Mouse (Mus musculus) neural tube, embryonic 11.5 days (tissue): ENCODE data around the gene Rgs9. TPM values are rescaled to one million over a fixed set of nuclear protein-coding genes. Genes with fewer than 3 reads are reported as not detected.

Experiments used
- ATAC-seq: fragments of 200-750 bp; cut with Nextera tagmentation; 2 replicates; pipeline ENCODE4 v1.8.0; 2017; ENCODE audit warnings: moderate number of reproducible peaks, mild to moderate bottlenecking, moderate TSS enrichment, moderate library complexity; ENCODE audit not compliant: insufficient read depth, low FRiP score, low TSS enrichment
- DNase-seq: peaks from one replicate; pipeline ENCODE4 v3.0.0-alpha.2; 2015; ENCODE audit warnings: low spot score
- H3K27ac ChIP-seq: fragments of 300-500 bp; sonication (generic); 2 replicates; pipeline ENCODE4 v1.5.1; 2014; ENCODE audit warnings: low read depth, mild to moderate bottlenecking, low read length
- H3K27me3 ChIP-seq: fragments of 300-500 bp; sonication (generic); 2 replicates; pipeline ENCODE4 v1.6.1; 2014; ENCODE audit warnings: mild to moderate bottlenecking, low read length, mixed read lengths; ENCODE audit not compliant: control insufficient read depth, insufficient read depth
- H3K36me3 ChIP-seq: fragments of 300-500 bp; sonication (generic); 2 replicates; pipeline ENCODE4 v1.6.1; 2014; ENCODE audit warnings: mild to moderate bottlenecking, low read length, moderate library complexity, mixed read lengths; ENCODE audit not compliant: control insufficient read depth, insufficient read depth
- H3K4me1 ChIP-seq: fragments of 300-500 bp; sonication (generic); 2 replicates; pipeline ENCODE4 v1.6.1; 2014; ENCODE audit warnings: low read length, mixed read lengths; ENCODE audit not compliant: control insufficient read depth, insufficient read depth
- H3K4me2 ChIP-seq: fragments of 300-500 bp; sonication (generic); 2 replicates; pipeline ENCODE4 v1.6.1; 2014; ENCODE audit warnings: low read depth, mild to moderate bottlenecking, moderate library complexity
- H3K4me3 ChIP-seq: fragments of 300-500 bp; sonication (generic); 2 replicates; pipeline ENCODE4 v1.5.1; 2014; ENCODE audit warnings: low read depth, low read length
- H3K9ac ChIP-seq: fragments of 300-500 bp; sonication (generic); 2 replicates; pipeline ENCODE4 v1.6.1; 2014; ENCODE audit warnings: mild to moderate bottlenecking, low read length
- H3K9me3 ChIP-seq: fragments of 300-500 bp; sonication (generic); 2 replicates; pipeline ENCODE4 v1.6.1; 2016; ENCODE audit warnings: low read length; ENCODE audit not compliant: control insufficient read depth
- WGBS: fragments of 180-500 bp; shearing (Covaris S2); extraction: QIAGEN DNeasy Blood & Tissue Kit; methylation state at CpG from one replicate; pipeline ENCODE4 v1.1.7; 2014; 5-methylcytosine and 5-hydroxymethylcytosine counted together
- polyA plus RNA-seq: library from polyadenylated mRNA; unstranded; fragments of >200 nt; fragmentation: Nextera tagmentation; extraction: Ambion mirVana; gene quantifications from 2 replicates; pipeline ENCODE4 v1.2.1, GENCODE M21; 2014

The Rgs9 gene
- polyA plus RNA-seq, 1 experiment from 2014 or later = 1.1 TPM

DNA sequence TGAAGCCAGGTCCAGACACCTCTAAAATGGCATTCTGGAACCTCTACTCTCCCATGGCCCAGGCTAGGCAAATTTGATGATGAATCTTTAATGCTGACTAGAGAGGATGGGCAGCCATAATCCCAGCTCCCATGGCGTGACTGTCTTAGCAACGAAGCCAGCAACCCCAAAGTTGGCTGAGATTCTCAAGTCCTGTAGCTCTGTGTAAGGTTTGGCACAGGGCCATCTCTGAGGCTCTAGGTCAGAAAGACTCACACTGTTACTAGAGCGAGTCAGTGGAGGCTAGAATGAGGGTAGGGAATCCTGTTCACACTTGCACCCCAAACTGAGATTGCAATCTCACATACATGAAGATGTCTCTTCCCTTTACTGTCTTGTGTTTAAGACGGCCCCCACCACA lies 57.8 kb downstream of the Rgs9 start:
- H3K27ac ChIP-seq = no peak overlapping the region
- no peaks in the 10 kb centered on the region for H3K36me3 ChIP-seq
- no peak overlapping the region for H3K4me3 ChIP-seq
- 94% methylated on average over 4 of the region's 4 CpGs for WGBS
- H3K4me2 ChIP-seq = no peak overlapping the region
- no peak overlapping the region for H3K9ac ChIP-seq
- peaks cover 2% of the 10 kb centered on the region; the same call in 1 of the 2 replicates for H3K27me3 ChIP-seq
- no peaks in the 10 kb centered on the region for H3K4me1 ChIP-seq
- no peak for DNase-seq
- no peak for ATAC-seq
- no peaks in the 10 kb centered on the region for H3K9me3 ChIP-seq

DNA sequence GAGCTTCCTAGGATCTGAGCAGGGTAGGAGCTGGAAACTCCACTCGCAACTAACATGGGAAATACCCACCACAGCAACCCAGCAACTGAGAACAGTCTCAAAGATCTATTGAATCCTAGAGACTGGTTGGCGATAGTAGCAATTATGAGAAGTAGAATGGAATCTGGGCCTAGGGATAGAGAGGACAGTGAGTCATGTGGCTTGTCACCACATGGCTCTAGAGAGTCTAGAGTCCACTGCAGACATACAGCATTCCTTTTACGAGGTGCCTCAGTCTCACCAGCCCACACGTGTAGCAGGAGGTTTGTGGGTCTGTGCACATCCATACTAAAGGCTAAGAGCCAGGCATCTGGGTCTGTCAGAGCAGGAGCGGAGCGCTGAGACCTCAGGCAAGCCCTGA lies 59.3 kb downstream of the Rgs9 start:
- WGBS = 81% methylated on average over 6 of the region's 6 CpGs
- H3K4me2 ChIP-seq = no peak overlapping the region
- H3K4me1 ChIP-seq = no peaks in the 10 kb centered on the region
- no peak overlapping the region for H3K27ac ChIP-seq
- no peak overlapping the region for H3K9ac ChIP-seq
- no peaks in the 10 kb centered on the region for H3K36me3 ChIP-seq
- no peak for DNase-seq
- no peaks in the 10 kb centered on the region for H3K27me3 ChIP-seq
- ATAC-seq = no peak
- H3K9me3 ChIP-seq = no peaks in the 10 kb centered on the region
- no peak overlapping the region for H3K4me3 ChIP-seq

- no peak for DNase-seq
- ATAC-seq = no peak
These were observed 60.1 kb downstream of the Rgs9 start for GRCm38 (mm10) chr11:109237796-109238195.

DNA sequence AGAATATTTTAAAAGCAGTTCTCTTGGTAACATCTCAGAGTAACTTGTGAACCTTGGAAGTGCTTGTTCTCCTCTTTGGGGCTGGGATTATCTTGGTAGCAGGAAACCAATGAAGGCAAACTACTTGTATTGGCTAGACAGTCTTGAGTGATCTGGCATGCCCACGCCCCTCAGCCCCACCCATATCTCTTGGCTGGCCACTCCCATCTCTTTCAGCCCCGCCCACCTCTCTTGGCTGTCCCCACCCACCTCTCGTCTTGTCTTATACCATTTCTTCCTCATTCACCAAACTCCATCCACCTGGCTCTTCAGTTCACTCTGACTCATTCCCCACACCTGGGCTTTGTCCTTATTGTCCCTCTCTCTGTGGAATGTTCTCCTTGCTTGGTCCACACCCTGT lies 64.3 kb downstream of the Rgs9 start:
- ATAC-seq (no peak), DNase-seq (no peak)
- WGBS = 75% methylated on average over 3 of the region's 3 CpGs
- no peak overlapping the region for H3K4me2 ChIP-seq
- no peaks in the 10 kb centered on the region for H3K4me1 ChIP-seq
- no peak overlapping the region for H3K4me3 ChIP-seq
- H3K27ac ChIP-seq = no peak overlapping the region
- H3K9ac ChIP-seq = no peak overlapping the region
- no peaks in the 10 kb centered on the region for H3K9me3 ChIP-seq
- no peaks in the 10 kb centered on the region for H3K27me3 ChIP-seq
- no peaks in the 10 kb centered on the region for H3K36me3 ChIP-seq

More at GRCm38 (mm10) chr11:109237796-109238195, 60.1 kb downstream of the Rgs9 start:
- no peaks in the 10 kb centered on the region for H3K36me3 ChIP-seq
- H3K4me3 ChIP-seq = no peak overlapping the region
- no peak overlapping the region for H3K27ac ChIP-seq
- 46% methylated on average over 8 of the region's 8 CpGs for WGBS
- H3K27me3 ChIP-seq = no peaks in the 10 kb centered on the region
- no peaks in the 10 kb centered on the region for H3K4me1 ChIP-seq
- no peaks in the 10 kb centered on the region for H3K9me3 ChIP-seq
- H3K4me2 ChIP-seq = no peak overlapping the region
- no peak overlapping the region for H3K9ac ChIP-seq

DNA sequence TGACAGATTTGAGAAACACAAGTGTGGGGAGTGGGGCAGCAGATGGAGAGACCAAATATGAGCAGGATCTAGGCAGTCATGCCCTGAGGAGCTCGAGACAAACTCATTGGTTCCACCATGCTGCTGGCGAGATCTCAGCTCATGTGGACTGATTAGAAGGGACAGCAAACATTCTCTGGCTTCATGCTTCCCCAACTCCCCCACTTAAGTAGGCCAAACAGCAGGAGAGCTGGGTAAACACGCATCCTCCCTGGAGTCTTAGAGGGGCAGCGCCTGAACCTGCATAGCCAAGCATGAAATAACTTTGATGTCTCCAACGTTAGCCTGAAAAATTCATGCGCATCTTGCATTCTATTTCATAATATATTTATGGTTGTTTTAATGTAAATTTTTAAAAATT lies 65.1 kb downstream of the Rgs9 start:
- Histone ChIP-seq H3K4me1 (no peaks in the 10 kb centered on the region), H3K9ac (no peak overlapping the region), H3K27me3 (no peaks in the 10 kb centered on the region), H3K27ac (no peak overlapping the region), H3K9me3 (no peaks in the 10 kb centered on the region), H3K4me3 (no peak overlapping the region), H3K4me2 (no peak overlapping the region), H3K36me3 (no peaks in the 10 kb centered on the region)
- no peak for ATAC-seq
- DNase-seq = no peak
- WGBS = 85% methylated on average over 6 of the region's 6 CpGs

DNA sequence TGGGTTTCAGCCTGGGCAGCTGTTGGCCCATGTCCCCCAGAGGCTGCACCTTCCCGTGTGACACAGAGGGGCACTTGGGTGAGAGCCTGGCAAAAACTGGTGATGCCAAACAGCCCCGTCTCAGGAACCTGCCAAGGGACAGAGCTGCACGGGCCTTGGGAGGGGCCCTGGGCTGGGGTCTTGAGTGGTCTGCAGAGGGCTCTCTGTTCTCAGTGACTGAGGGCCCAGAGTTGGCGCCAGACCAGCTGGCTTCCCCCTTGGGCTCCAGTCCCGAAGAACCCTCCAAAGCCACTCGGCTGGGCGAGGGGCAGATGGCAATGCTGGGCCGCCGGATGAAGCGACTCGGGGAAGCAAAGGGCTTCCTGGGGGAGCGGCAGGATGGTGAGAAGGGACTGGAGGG lies 70.8 kb downstream of the Rgs9 start:
- WGBS = 88% methylated on average over 12 of the region's 12 CpGs
- no peak overlapping the region for H3K27ac ChIP-seq
- ATAC-seq (no peak), DNase-seq (no peak)
- no peaks in the 10 kb centered on the region for H3K36me3 ChIP-seq
- no peak overlapping the region for H3K4me2 ChIP-seq
- H3K9ac ChIP-seq = no peak overlapping the region
- no peaks in the 10 kb centered on the region for H3K27me3 ChIP-seq
- no peak overlapping the region for H3K4me3 ChIP-seq
- H3K9me3 ChIP-seq = no peaks in the 10 kb centered on the region
- H3K4me1 ChIP-seq = no peaks in the 10 kb centered on the region

DNA sequence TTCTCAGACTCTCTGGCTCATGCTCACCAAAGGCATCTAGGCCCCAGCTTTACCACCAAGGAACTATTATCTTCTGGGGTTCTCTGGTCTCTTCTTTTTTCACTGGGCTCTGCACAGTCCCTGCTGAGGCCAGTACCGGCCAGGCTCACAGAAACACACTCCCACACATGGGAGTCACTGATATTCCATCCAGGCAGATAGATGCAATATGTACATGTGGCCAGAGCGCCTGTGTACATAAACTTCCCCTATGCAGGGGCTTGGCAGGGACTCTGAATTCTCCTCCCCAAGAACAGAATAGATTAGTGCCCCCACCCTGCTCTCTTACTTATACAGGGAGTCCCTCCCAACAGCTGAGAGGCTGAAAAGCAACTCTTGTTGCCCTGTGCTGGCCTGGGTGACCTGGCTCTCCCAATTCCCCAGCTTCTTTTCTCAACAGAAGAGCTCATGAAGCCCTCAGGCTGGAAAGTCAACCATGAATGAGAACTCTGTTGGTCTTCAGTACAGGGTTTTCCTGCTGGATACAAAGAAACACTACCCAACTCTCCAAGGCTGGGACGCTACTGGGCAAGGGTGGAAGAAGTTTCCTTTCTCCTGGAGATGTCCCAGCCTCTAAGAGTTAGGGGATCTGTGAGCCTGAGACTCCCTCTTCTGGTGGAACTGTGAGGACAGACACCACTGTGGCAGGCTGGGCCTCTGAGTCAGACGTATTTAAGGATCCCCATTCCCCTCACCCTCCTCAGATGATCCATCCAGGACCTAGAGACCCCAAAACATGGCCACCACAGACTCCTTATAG lies 76.5 kb downstream of the Rgs9 start:
- H3K4me2 ChIP-seq = no peak overlapping the region
- H3K9me3 ChIP-seq = no peaks in the 10 kb centered on the region
- H3K9ac ChIP-seq = no peak overlapping the region
- WGBS = 42% methylated on average over 4 of the region's 4 CpGs
- no peaks in the 10 kb centered on the region; the same call in 1 of the 2 replicates for H3K4me1 ChIP-seq
- H3K27ac ChIP-seq = no peak overlapping the region
- DNase-seq (no peak), ATAC-seq (no peak)
- no peaks in the 10 kb centered on the region for H3K36me3 ChIP-seq
- no peaks in the 10 kb centered on the region for H3K27me3 ChIP-seq
- no peak overlapping the region for H3K4me3 ChIP-seq

DNA sequence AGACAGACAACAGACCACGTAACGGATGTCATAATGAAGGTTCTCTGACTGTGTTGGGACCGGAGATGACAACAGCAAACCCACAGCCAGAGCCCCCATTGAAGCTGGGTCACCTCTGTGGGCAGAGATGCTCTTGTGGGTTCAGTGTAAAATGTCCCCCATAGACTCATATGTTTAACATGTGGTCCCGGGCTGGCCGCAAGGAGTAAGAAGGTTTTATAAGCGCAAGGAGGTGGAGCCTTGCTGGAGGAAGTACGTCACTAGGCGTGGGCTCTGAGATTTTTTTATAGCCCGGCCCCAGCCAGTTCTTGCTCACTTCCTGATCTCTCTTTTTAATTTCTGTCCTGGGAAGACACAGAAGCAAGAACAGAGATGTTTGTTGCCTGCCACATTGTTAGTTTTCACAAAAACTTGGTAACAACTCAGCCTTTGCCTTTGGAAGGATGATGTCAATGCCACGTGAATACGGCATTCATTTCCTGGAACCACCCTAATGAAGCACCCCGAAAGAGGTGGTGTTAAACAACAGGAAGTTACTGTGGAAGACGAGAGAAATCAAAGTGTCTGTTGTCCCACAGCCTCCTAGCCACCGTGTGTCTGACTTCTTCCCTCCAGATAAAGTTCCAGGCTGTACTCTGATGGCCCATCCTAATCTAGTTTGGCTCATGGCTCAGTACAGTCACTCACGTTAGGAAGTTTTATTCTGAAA lies 79.1 kb downstream of the Rgs9 start:
- WGBS = 82% methylated on average over 15 of the region's 15 CpGs

More for the DNA sequence above, 79.1 kb downstream of the Rgs9 start:
- H3K9me3 ChIP-seq = no peaks in the 10 kb centered on the region
- DNase-seq (no peak), ATAC-seq (no peak)
- H3K4me3 ChIP-seq = no peak overlapping the region
- H3K36me3 ChIP-seq = no peaks in the 10 kb centered on the region
- no peak overlapping the region for H3K4me2 ChIP-seq
- no peak overlapping the region for H3K27ac ChIP-seq
- H3K27me3 ChIP-seq = no peaks in the 10 kb centered on the region
- H3K4me1 ChIP-seq = no peaks in the 10 kb centered on the region; the same call in 1 of the 2 replicates
- no peak overlapping the region for H3K9ac ChIP-seq
